Mouse (Mus musculus) cerebellum, adult 2 months (tissue): Measurements from ENCODE around the gene Zfp93.

Experiments
- CTCF ChIP-seq: fragments of 200-500 bp; IDR thresholded peaks from 2 replicates; pipeline ENCODE4 v1.5.1; 2011; ENCODE audit warnings: low read depth, mild to moderate bottlenecking, control low read depth, low read length, moderate library complexity, borderline replicate concordance; ENCODE audit not compliant: insufficient read depth
- POLR2A ChIP-seq: fragments of 200-500 bp; IDR thresholded peaks from 2 replicates; pipeline ENCODE4 v1.6.1; 2011; ENCODE audit warnings: low read length, control low read depth, borderline replicate concordance; ENCODE audit not compliant: insufficient read depth

GRCm38 (mm10) chr7:24237040-24237791 lies 33.0 kb upstream of the Zfp93 start, which contains the start of gene Zfp109:
- no peak for TF ChIP-seq CTCF
- peak; percentile 53; the same call in 1 of the 2 replicates for TF ChIP-seq POLR2A
